Mouse (Mus musculus) hindbrain, embryonic 11.5 days (tissue): Measurements from ENCODE around the gene Sept6. TPM values are rescaled to one million over a fixed set of nuclear protein-coding genes. Genes with fewer than 3 reads are reported as not detected.
A peak's percentile ranks its signal among the peaks of the same experiment; 100 is the strongest.

ENCODE experiments used
- ATAC-seq: fragments of 200-750 bp; cut with Nextera tagmentation; 2 replicates; pipeline ENCODE4 v1.8.0; 2017; ENCODE audit warnings: mild to moderate bottlenecking, moderate TSS enrichment, moderate library complexity; ENCODE audit not compliant: low FRiP score
- DNase-seq: peaks from one replicate; pipeline ENCODE4 v3.0.0-alpha.2; 2015; ENCODE audit warnings: low spot score
- H3K27ac ChIP-seq: fragments of 300-500 bp; sonication (generic); 2 replicates; pipeline ENCODE4 v1.5.1; 2014; ENCODE audit warnings: mild to moderate bottlenecking, low read depth, low read length
- H3K27me3 ChIP-seq: fragments of 300-500 bp; sonication (generic); 2 replicates; pipeline ENCODE4 v1.6.1; 2014; ENCODE audit warnings: mild to moderate bottlenecking, low read length, moderate library complexity, mixed read lengths; ENCODE audit not compliant: control insufficient read depth, insufficient read depth
- H3K36me3 ChIP-seq: fragments of 300-500 bp; sonication (generic); 2 replicates; pipeline ENCODE4 v1.6.1; 2014; ENCODE audit warnings: mild to moderate bottlenecking, low read length, moderate library complexity, mixed read lengths; ENCODE audit not compliant: control insufficient read depth, insufficient read depth
- H3K4me1 ChIP-seq: fragments of 300-500 bp; sonication (generic); replicated peaks from 2 replicates; pipeline ENCODE4 v1.6.1; 2014; ENCODE audit warnings: low read length, mixed read lengths; ENCODE audit not compliant: control insufficient read depth, insufficient read depth
- H3K4me2 ChIP-seq: fragments of 300-500 bp; sonication (generic); replicated peaks from 2 replicates; pipeline ENCODE4 v1.6.1; 2014; ENCODE audit warnings: mild to moderate bottlenecking, low read depth, low read length
- H3K4me3 ChIP-seq: fragments of 300-500 bp; sonication (generic); 2 replicates; pipeline ENCODE4 v1.5.1; 2014; ENCODE audit warnings: low read depth, low read length
- H3K9ac ChIP-seq: fragments of 300-500 bp; sonication (generic); 2 replicates; pipeline ENCODE4 v1.6.1; 2014; ENCODE audit warnings: low read depth, low read length
- H3K9me3 ChIP-seq: fragments of 300-500 bp; sonication (generic); 2 replicates; pipeline ENCODE4 v1.6.1; 2016; ENCODE audit warnings: low read length; ENCODE audit not compliant: control insufficient read depth
- WGBS: fragments of 180-500 bp; shearing (Covaris S2); extraction: QIAGEN DNeasy Blood & Tissue Kit; methylation state at CpG from one replicate; pipeline ENCODE4 v1.1.7; 2014; 5-methylcytosine and 5-hydroxymethylcytosine counted together
- polyA plus RNA-seq: library from polyadenylated mRNA; unstranded; fragments of >200 nt; fragmentation: Nextera tagmentation; extraction: Ambion mirVana; gene quantifications from 2 replicates; pipeline ENCODE4 v1.2.1, GENCODE M21; 2014

The Sept6 gene
- polyA plus RNA-seq, 1 experiment from 2014 or later, result 57.5 TPM

GRCm38 (mm10) chrX:36935326-36935966 is 56.1 kb downstream of the Sept6 start:
- no peak overlapping the region for H3K4me2 ChIP-seq
- H3K27me3 ChIP-seq, result no peaks in the 10 kb centered on the region
- H3K36me3 ChIP-seq, result no peaks in the 10 kb centered on the region
- 60% methylated on average over 7 of the region's 7 CpGs for WGBS
- no peak for DNase-seq
- H3K4me3 ChIP-seq, result no peak overlapping the region
- no peaks in the 10 kb centered on the region for H3K4me1 ChIP-seq
- no peaks in the 10 kb centered on the region for H3K9me3 ChIP-seq
- no peak overlapping the region for H3K9ac ChIP-seq
- no peak overlapping the region for H3K27ac ChIP-seq
- no peak for ATAC-seq

DNA sequence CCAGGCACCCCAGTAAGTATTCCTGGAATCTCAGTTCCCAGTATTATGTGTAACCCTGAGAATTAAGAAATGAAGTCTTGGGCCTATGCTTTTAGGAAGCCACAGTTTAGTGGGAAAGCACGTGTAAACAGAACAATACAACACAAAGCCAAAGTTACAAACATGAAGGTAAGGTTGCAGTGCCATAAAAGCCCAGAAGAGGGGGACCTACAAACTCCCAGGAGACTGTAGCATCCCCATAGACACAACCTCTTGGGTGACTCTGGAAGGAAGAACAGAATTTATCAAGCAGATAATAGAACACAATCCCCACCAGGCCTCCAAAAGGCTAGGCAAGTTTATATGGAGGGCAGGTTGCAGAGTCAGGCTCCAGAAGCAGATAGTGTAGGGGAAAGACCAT is 61.0 kb downstream of the Sept6 start:
- H3K27ac ChIP-seq, result no peak overlapping the region
- no peaks in the 10 kb centered on the region for H3K9me3 ChIP-seq
- H3K4me1 ChIP-seq, result no peaks in the 10 kb centered on the region
- 41% methylated on average over 1 of the region's 1 CpGs for whole genome bisulfite sequencing
- DNase-seq (peak; percentile 13), ATAC-seq (no peak)
- H3K4me3 ChIP-seq, result no peak overlapping the region
- no peak overlapping the region for H3K4me2 ChIP-seq
- H3K27me3 ChIP-seq, result no peaks in the 10 kb centered on the region
- no peaks in the 10 kb centered on the region for H3K36me3 ChIP-seq
- H3K9ac ChIP-seq, result no peak overlapping the region

DNA sequence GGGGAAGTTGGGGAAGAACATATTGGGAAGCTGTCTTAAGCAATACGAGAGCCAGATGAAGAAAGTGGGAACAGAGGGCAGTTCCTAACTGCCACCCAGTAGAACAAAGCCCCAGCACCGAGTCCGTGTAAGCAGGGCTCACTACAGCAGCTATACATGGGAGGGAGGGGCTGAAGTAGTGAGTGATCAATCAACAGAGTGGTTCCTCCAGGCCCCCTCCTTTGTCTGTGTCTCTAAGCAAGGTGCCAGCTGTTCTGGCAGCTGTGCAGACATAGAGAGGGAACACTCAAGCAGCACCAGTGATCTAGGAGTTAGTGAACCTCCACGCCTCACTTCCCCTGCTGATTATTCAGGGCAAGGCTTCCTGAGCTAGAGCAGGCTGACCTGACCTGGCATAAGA is 61.9 kb downstream of the Sept6 start:
- H3K4me3 ChIP-seq, result no peak overlapping the region
- DNase-seq (no peak), ATAC-seq (no peak)
- no peaks in the 10 kb centered on the region for H3K27me3 ChIP-seq
- H3K36me3 ChIP-seq, result no peaks in the 10 kb centered on the region
- H3K9me3 ChIP-seq, result no peaks in the 10 kb centered on the region
- 71% methylated on average over 4 of the region's 4 CpGs for WGBS
- H3K4me1 ChIP-seq, result no peaks in the 10 kb centered on the region
- no peak overlapping the region for H3K4me2 ChIP-seq
- no peak overlapping the region for H3K27ac ChIP-seq
- H3K9ac ChIP-seq, result no peak overlapping the region

DNA sequence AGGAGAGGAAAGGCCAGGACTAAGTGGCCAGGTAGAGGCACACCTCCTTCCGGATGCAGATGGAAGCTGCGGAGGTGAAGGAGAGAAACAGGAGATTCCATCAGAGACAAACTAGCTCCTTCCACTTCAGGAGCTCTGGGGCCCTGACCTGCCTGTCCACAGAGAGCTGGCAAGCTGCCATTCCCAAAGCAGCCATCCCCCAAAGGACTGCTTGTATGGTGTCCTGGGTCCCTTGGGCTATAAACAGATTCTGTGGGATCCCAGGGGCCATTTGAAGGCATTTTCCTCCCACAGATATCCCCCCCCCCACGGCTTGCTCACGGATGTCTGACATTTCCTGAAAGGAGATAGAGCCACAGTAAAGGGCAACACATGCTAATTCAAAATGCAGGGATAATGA is 62.8 kb downstream of the Sept6 start:
- Histone ChIP-seq H3K27ac (no peak overlapping the region), H3K36me3 (no peaks in the 10 kb centered on the region), H3K4me3 (no peak overlapping the region), H3K9me3 (no peaks in the 10 kb centered on the region), H3K4me2 (no peak overlapping the region), H3K27me3 (no peaks in the 10 kb centered on the region), H3K9ac (no peak overlapping the region), H3K4me1 (no peaks in the 10 kb centered on the region)
- WGBS, result 88% methylated on average over 4 of the region's 4 CpGs
- no peak for DNase-seq
- no peak for ATAC-seq

DNA sequence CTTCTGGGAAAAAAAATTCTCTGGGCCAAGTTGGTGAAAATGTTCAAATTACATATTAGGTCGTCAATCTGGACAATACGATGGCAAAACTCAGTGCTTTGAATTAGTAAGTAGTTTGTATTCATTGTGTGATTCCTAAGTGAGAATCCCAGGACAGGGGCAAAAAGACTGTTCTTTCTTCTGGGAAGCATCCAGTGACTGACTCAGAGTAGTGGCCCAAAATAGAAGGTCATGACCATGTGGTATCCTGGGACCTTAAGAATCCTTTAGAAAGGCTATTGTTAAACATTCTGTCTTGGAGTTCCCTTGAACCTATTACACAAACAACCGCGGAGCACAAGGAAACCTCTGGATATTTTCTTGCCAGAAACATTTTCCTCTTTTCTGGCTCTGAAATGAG is 70.2 kb downstream of the Sept6 start:
- Histone ChIP-seq H3K4me2 (no peak overlapping the region), H3K9me3 (no peaks in the 10 kb centered on the region), H3K4me3 (no peak overlapping the region), H3K9ac (no peak overlapping the region), H3K27ac (no peak overlapping the region), H3K36me3 (no peaks in the 10 kb centered on the region), H3K4me1 (no peaks in the 10 kb centered on the region), H3K27me3 (no peaks in the 10 kb centered on the region)
- DNase-seq (no peak), ATAC-seq (no peak)
- 89% methylated on average over 4 of the region's 4 CpGs for whole genome bisulfite sequencing

- DNase-seq (no peak), ATAC-seq (no peak)
- H3K4me3 ChIP-seq, result no peak overlapping the region
- no peak overlapping the region for H3K4me2 ChIP-seq
- no peaks in the 10 kb centered on the region for H3K9me3 ChIP-seq
- H3K36me3 ChIP-seq, result no peaks in the 10 kb centered on the region
- H3K9ac ChIP-seq, result no peak overlapping the region
- no peak overlapping the region for H3K27ac ChIP-seq
- H3K4me1 ChIP-seq, result no peaks in the 10 kb centered on the region
- 89% methylated on average over 1 of the region's 1 CpGs for WGBS
- H3K27me3 ChIP-seq, result no peaks in the 10 kb centered on the region
Measured at GRCm38 (mm10) chrX:36917749-36918148, 73.8 kb downstream of the Sept6 start.

- H3K36me3 ChIP-seq, result no peaks in the 10 kb centered on the region
- 54% methylated on average over 12 of the region's 12 CpGs for WGBS
- no peak overlapping the region for H3K4me2 ChIP-seq
- no peaks in the 10 kb centered on the region for H3K4me1 ChIP-seq
- H3K27me3 ChIP-seq, result no peaks in the 10 kb centered on the region
- H3K9me3 ChIP-seq, result no peaks in the 10 kb centered on the region
- H3K9ac ChIP-seq, result no peak overlapping the region
- DNase-seq (peak; percentile 53), ATAC-seq (no peak)
- H3K27ac ChIP-seq, result no peak overlapping the region
- no peak overlapping the region for H3K4me3 ChIP-seq
Measured at GRCm38 (mm10) chrX:36911343-36911742, 80.3 kb downstream of the Sept6 start.

GRCm38 (mm10) chrX:36906539-36906938 is 85.1 kb downstream of the Sept6 start:
- 35% methylated on average over 5 of the region's 5 CpGs for WGBS
- DNase-seq, result no peak
- Histone ChIP-seq H3K4me3 (no peak overlapping the region), H3K36me3 (no peaks in the 10 kb centered on the region), H3K4me2 (no peak overlapping the region), H3K27me3 (no peaks in the 10 kb centered on the region), H3K9ac (no peak overlapping the region), H3K27ac (no peak overlapping the region), H3K4me1 (no peaks in the 10 kb centered on the region), H3K9me3 (no peaks in the 10 kb centered on the region)
- ATAC-seq, result no peak

DNA sequence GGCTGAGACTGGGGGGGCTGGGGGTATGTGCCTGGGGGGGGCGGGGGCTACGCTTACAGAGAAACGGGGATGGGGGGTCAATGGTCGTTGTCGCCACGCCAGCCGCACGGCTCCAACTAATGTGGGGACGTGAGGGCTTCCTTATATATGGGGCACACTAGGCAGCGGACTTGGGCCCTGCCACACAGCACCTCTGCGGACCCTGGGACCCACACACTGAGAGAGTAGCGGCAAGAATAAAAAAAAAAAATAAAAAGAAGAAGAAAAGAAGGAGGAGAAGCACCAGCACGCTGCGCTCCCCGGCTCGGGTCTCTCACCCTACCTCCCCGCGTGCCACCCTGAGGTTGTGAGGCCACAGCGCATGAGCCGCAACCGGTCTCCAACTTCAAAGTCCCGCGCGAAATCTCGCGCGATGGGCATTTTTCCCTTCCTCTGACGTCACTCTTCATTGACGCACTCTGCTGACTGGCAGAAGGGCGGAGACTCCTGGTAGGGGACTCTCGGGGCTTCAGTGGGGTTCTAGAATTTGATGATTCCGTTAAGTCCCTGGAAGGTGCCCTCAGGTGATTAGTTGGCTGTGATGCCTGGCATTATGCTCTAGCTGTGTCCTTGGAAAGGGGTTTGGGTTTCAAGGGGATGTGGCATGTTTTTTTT is 88.4 kb downstream of the Sept6 start:
- Histone ChIP-seq H3K36me3 (no peaks in the 10 kb centered on the region), H3K27me3 (no peaks in the 10 kb centered on the region), H3K9ac (peak overlapping the region; percentile 68), H3K9me3 (no peaks in the 10 kb centered on the region), H3K4me1 (no peaks in the 10 kb centered on the region), H3K4me3 (peak overlapping the region; percentile 54), H3K4me2 (peak overlapping the region; percentile 47), H3K27ac (peak overlapping the region; percentile 78)
- DNase-seq, result peak; percentile 92
- 11% methylated on average over 24 of the region's 32 CpGs for WGBS
- peak; percentile 93 for ATAC-seq
